Mouse (Mus musculus) layer of hippocampus, adult 8-10 months (tissue): Measurements from ENCODE around the gene Tnnc2. TPM values are rescaled to one million over a fixed set of nuclear protein-coding genes. Genes with fewer than 3 reads are reported as not detected.
A peak's percentile ranks its signal among the peaks of the same experiment; 100 is the strongest.
"Not testable (repeated sequence)": the region's sequence is repeated elsewhere in the genome, so short reads cannot be mapped to it uniquely, and the experiment has no call there.

Experiments
- DNase-seq, 2 experiments: peaks; one replicate each; pipeline ENCODE4 v3.0.0; 2022; ENCODE audit warnings: low spot score in 2 of 2
- total RNA-seq, 4 experiments: library from RNA; stranded (reverse); gene quantifications; 2 replicates each; pipeline ENCODE4 v1.2.4; 2022

Tnnc2 gene
- total RNA-seq, 4 experiments from 2014 or later = 1.4 TPM; not detected in 3

DNA sequence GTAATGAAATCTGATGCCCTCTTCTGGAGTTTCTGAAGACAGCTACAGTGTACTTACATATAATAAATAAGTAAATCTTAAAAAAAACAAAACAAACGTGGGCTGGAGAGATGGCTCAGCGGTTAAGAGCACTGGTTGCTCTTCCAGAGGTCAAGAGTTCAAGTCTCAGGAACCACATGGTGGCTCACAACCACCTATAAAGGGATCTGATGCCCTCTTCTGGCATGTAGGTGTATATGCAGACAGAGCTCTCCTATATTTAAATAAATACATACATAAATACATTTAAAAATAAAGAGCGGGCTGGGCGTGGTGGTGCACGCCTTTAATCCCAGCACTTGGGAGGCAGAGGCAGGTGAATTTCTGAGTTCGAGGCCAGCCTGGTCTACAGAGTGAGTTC, 18.8 kb upstream of the Tnnc2 start:
- not testable (repeated sequence) for DNase-seq

DNA sequence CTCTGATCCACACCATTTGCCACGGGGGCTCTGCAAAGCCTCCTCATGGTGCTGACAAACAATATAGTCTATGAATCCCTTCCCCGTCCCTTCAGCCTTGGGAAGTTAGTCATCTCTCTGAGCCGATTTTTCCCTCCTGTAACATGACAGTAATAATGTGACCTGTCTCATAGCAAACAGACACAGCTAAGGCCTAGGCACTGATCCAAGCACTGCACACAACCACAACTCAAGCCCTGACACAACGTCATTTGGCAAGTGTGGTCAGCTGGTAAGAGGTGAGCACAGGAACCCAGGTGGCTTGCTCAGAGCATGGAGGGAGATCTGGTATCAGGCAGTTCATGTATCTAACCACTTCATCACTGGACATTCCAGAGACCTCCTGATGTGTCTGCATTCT, 16.1 kb upstream of the Tnnc2 start:
- DNase-seq = no peak

DNA sequence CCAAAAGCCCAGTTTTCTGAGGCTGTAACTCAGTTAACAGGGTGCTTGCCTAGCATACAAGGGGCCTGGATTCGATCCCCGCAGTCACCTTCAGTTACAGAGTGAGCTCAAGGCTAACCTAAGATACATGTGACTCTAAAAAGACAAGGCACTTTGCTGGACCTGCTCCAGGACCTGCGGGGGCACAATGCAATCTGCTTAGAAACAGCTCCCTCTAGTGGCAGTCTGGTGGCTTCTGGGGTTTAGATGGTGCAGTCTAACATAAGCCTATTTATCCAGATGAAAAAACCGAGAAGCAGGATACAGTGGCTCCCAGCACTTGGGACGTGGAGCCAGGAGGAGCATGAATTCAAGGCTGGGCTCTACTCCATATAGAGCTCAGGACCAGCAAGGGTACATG, 14.5 kb upstream of the Tnnc2 start:
- peak; percentile 80 to 86 for DNase-seq

DNA sequence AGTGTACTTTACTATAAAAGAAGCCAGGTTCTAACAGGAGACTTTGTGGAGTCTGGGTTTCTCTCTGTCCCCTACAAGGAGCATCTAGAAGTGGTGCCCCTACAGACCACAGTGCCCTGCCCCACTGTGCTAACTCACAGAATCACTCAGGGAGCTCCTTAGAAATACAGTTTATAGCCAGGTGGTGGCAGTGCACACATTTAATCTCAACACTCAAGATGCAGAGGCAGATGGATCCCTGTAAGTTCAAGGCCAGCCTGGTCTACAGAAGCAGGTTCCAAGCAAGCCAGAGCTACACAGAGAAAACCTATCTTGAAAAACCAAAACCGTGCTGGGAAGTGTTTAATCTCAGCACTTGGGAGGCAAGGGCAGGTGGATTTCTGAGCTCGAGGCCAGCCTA, 14.0 kb upstream of the Tnnc2 start:
- no peak for DNase-seq

DNA sequence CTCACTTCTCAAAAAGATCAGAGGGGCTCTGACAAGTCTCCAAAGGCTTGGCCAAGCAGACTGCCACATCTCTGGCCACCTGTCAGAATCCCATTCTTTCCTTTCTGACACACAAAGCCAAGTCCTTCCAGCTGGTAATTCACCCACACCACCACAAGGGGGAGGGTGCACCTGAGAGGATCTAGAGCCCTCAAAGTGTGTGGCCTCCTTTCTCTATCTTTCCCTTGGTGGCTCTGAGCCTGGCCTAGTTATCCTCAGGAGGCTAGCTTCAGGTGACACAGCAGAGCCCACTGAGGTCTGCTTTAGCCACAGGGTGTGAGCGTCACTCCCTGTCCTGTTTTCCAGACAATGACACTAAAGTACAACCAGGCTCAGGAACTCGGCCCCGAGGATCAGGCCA, 13.5 kb upstream of the Tnnc2 start:
- DNase-seq = peak in 1 of 2 experiments; percentile 51

DNA sequence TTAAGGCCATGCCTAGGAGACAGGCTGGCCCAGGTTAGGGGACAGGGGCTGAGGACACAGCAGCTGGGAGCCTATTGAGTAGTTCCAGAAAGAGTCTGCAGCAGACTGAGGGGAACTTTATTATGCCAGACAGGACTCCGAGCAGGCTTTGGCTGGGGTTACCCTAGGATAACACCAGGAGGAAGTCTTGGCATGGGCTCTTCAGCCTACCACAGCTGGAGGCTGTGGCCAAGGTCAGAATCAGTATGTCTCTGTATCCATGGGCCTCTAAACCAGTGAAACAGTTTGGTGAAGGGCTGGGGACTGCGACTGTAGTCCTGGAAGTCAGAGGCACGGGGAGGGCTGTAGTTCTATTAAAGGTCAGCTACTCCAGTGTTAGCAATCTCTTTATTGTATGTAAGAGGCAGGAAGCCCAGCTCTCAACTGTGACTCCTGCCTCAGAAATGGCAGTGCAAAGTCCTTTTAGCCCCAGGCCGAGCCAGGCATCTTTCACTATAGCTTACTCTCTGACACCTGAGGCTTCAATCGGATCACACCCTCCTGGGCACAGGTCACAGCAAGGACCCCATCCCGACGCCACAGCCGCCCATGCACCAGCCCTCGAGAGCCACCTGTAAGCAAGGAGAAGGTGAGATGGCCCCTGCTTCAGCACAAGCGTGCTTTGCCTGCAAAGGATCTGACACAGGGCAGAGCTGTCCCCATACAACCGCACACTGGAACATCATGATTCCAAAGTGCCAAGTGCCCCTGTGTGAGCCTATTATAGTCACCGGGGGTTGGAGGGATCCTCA, 12.8 kb upstream of the Tnnc2 start:
- DNase-seq = no peak

DNA sequence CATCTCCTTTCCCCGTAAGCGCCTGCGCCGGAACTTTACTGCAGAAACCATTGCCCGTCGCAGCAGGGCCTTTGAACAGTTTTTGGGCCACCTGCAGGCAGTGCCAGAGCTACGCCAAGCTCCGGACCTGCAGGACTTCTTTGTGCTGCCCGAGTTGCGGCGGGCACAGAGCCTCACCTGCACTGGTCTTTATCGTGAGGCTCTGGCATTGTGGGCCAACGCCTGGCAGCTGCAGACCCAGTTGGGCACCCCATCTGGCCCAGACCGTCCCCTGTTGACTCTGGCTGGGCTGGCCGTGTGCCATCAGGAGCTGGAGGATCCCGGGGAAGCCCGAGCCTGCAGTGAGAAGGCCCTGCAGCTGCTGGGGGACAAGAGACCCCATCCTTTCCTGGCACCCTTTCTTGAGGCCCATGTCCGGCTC, 12.1 kb upstream of the Tnnc2 start:
- no peak for DNase-seq

DNA sequence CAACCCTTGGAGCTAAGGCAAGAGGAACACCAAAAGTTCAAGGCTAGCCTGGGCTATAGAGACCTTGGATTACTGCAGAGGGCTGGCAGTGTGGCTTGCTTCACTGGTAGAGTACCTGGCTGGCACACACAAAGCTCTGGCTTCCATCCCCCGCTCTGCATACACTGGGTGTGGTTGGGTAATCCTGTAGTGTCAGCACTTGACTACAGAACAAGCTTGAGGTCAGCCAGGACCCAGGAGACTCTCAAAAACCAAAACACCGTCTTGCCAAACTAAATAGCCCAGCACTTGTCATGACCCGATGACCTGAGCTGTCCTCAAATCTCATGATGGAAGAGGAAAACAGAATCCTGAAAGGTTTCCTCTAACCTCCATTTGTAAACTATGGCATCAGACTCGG, 10.7 kb upstream of the Tnnc2 start:
- no peak for DNase-seq

DNA sequence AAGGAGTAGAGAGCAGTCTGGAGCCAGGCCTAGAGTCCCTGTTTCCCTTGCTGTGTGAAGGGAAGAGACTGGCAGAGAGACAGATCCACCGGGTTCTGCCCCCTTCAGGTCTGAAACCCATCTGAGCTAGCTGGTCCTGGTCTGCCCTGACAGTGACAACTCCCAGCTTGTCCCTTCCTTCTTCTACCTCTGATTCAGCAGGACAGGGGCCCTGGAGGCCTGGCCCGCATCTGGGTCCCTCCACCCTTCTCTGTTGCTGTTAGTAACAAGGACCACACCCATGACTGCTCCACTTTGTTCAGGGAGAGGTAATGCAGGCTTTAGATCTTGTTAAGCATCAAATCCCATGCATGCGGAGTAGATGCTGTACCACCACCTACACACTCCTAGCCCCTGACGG, 8.6 kb upstream of the Tnnc2 start:
- no peak for DNase-seq

DNA sequence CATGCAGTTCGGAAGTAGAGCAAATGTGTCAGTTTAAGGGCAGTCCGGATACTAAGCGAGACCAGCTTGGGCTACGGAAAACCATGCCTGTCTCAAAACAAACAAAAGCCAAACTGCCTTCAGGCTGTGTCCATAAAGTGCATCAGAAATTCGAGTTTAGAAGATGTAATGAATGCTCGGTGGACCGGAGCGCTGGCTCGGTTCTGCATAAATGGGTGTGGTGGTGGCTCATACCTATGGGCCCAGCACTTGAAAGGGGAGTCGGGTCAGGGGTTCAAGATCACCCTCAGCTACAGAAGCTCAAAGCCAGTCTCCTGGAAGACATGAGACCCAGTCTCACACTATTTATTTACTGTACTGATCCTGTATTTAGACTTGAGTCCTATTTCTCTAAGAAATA, 8.0 kb upstream of the Tnnc2 start:
- DNase-seq = no peak

DNA sequence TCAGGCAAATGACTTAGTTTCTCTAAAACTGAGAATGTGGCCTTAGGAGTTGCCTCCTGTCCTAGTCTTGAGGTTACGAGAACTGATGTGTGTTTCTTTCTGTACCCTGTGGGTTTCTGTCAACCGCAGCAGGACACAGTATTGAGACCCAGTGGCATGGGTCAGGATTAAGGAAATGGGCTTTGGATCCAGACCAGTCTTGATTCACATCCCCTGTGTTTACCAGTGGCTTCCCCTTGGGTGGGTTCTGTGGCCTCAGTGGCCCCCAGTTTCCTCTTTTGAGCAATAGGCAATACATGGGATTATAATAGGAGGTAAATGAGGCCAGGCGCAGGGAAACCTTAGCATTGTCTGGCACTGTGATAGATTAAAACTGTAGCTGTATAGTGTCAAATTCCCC, 7.3 kb upstream of the Tnnc2 start:
- DNase-seq = no peak

DNA sequence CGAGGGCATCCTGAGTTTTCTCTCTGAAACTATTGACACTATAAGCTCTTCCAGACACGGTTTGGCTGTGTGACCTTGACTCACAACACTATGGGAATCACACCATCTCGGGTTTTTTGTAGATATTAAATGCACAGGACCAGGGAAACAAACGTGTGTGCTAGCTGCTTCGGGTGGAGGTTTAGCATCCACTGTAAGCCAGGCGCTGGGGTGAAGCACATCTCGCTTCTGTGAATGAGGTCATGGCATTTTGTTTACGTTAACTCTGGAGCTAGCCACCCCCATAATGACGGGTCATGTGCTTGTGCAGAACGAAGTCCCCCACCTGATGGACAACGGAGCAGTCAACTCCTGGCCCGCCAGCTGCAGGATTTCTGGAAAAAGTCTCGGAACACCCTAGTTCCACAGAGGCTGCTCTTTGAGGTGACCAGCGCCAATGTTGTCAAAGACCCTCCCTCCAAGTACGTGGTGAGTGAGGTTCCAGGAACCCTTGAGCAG, 6.7 kb upstream of the Tnnc2 start:
- DNase-seq = no peak

DNA sequence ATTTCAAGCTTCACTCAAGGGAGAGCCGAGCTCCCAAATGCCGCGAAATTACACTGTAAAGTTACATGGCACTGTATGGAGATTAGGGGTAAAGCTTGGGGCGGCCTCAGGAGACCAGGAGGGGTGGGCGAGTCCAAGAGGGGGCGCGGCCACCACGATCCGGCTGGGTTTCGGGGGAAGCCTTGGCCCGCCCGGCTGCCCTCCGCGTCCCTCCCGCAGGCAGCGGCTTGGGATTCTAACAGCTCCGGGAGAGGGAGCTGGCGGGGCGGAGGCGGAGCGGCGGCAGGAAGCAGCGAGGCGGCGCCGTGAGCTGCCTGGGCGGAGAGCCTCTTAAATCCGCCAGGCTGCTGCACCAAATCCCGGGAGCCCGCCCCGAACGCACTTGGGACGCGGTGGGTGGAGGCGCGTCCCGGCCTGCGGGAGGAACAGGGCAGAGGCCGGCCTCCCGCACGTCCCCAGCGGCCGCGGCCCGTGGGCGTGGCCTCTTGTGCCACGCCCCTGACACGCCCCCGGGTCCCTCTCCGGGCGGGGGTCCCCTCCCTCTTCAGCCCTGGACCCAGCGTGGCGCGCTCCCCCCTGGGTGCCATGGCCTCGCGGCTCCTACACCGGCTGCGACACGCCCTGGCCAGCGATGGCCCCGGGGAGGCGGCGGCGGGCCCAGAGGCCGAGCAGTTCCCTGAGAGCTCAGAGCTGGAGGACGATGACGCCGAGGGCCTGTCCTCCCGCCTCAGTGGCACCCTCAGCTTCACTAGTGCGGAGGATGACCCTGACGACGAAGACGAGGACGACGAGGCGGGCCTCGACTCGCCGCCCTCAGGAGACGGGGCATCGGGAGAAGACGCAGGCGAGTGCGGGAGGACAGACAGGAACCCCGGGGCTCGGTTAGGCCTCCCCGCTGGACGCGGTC, 6.0 kb upstream of the Tnnc2 start, which contains the start of gene Snx21:
TSS of gene Snx21 (plus strand) at position 343 of the 907 bp plus-strand sequence.
- peak; percentile 76 to 82 for DNase-seq

DNA sequence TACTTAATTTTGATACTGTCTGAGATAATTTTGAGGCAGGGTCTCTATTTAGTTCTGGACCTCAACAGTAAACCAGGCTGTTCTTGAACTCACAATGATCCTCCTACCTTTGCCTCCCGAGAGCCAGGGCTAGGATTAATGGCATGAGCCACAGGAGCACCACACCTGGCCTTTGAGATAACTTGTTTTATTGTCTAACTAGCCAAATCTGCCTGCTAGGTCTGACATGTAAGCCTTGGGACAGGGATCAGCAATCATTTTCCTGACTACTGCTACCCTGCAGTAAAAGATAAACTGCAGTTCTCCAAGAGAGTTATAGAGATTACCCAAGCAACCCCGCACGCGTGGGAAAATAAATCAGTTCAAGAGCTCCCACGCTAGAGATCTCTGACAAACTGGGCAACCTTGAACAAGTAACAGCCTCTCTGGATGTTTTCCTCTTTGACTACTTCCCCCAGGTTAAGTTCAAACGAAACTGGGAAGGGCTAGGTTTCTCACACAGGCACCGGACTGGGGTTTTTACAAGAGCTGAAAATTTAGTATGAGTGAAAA, 5.2 kb upstream of the Tnnc2 start:
- no peak for DNase-seq

DNA sequence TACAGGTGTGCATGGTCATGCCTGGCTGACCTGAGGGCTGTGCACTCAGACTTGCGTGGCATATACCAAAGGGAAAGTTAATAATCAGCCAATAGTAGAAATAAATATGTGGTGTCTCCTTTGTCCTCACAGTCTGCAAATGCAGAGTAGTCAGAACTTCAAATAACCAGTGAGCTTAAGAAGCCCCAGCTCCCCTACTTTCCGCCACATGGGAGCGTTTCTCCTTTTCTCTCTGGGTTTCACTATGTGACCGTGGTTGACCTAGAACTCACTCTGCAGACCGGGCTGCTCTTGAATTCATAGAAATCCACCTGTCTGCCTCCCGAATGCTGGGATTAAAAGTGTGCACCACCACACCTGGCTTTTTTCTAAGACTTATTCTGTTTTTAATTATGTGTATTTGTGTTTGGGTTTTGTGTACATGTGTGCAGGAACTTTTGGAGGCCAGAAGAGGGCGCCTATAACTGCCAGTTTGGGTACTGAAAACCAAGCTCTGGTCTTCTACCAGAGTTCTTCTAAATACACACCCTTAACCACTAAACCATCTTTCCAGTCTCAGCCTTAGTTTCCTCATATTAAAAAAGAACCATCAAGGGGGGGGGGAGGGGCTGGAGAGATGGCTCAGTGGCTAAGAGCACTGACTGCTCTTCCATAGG, 4.3 kb upstream of the Tnnc2 start:
- no peak for DNase-seq

DNA sequence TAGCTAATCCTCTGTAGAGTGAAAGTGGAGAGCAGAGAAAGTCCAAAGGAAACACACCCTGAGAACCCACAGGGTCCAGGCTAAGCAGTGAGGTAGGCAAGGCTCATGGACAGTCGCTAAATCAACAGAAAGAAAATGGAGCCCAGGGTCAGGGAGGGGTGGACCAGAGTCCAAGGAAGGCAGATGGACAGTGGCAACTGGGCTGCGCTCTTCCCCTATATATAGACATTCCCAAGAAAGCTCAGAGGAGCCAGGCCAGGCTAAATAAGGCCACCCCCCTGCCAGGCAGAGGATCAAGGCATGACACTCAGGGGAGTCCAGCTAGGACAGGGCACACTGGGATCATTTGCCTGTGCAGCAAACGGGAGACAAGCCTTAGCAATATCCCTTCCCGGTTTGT, 2.1 kb upstream of the Tnnc2 start:
- no peak for DNase-seq

DNA sequence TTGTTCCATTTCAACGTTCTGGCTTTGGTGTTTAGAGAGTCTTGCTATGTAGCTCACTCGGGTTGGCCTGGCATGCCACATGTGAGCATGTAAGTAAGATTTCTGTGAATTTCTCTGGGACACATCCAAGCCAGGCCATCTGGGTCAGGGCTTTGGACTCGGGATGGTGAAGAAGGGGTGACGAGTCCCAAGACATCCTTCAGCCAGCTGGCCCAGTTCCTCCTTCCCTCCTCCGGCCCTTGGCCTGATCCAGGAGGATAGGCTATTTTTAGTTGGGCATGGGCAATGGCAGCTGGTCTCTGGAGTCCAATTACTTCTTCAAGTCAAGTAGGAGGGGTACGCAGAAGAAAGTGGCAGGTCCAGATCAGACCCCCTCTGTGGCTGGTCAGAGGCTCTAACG, 958 bp downstream of the Tnnc2 start:
- DNase-seq = no peak

DNA sequence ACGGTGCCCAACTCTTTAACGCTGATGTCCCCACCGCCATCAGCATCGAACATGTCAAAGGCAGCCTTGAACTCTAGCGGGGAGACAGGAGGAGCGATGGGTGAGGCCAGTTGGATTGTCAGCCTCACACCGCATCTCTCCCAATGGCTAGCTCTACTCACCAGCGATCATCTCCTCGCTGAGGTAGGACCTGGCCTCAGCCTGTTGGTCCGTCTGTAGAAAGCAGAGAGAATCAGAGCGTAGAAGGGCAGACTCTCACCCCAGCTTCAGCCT, 1.8 kb downstream of the Tnnc2 start:
- no peak for DNase-seq

DNA sequence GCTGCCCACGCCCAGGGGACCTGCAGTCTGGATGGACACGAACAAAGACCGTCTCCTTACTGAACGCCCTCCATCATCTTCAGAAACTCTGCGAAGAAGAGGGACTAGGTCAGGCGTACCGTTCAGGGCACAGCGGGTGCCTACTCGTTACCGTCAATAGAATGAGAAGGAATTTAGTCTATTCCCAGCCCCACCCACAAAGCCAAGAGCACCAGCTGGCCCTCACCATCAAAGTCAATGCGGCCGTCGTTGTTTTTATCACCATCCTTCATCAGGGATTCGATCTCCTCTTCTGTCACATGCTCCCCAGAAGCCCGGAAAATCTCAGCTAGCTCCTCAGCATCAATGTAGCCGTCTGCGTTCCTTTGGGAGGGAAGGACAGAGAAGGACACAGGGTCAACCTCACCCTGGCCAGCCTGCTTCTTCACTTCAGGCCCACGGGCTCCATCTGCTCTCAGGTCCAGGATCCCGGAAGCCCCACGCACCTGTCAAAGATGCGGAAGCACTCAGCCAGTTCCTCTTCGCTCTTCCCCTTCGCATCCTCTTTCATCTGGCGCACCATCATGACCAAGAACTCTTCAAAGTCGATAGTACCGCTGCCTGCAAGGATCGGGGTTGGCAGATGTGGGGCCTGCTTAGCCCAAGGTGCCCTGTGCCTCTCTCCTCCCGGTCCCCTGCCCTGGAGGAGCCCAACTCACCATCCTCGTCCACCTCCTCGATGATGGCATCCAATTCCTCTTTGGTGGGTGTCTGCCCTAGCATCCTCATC, 2.3 kb downstream of the Tnnc2 start:
- DNase-seq = no peak

DNA sequence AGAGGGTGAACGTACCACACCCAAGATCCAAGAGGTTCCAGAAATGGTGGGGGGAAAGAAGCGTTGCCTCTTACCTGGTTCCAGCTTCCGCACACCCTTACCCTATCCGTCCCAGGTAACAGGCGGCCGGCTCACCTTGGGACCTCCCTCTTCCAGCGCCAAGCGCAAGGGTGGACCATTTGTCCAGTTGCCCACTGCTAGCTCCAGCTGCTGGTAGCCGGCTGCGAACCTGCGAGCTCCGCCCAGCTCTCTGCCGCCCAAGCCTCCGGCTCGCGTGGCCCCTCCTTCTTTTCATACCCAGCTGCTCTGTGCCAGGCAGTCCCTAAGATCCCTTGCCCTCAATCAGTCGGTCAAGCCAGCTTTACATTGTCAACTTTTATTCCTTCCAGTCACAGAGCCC, 3.0 kb downstream of the Tnnc2 start:
- no peak for DNase-seq

DNA sequence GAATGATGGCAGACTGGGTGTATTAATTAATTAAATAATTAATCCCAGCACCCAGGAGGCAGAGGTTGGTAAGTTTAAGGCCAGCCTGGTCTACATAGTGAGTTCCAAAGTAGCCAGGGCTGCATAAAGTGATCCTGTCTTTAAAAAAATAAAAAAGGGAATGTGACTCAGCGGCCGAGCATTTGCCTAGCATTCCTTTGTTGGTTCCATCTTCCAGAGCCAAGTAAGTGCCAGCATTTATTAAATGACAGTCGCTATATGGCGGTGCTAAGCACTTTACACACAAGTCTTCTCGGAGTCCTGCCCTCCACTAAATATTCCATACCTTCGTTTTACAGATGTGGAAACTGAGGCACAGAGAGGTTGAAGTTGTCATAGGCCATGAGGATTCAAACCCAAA, 3.6 kb downstream of the Tnnc2 start:
- no peak for DNase-seq
